Mouse (Mus musculus) Patski (cell line): Measurements from ENCODE around the gene Fsip1. TPM values are rescaled to one million over a fixed set of nuclear protein-coding genes. Genes with fewer than 3 reads are reported as not detected.

Experiments
- ATAC-seq: fragments of 100-300 bp; one replicate; pipeline ENCODE4 v1.8.0; 2021
- CTCF ChIA-PET: fragments of 350-600 bp; sonication (Branson Sonifier 250); formaldehyde crosslinking; loops from one replicate; lab custom pipeline; 2022; ENCODE audit warnings: inconsistent platforms; lab: Charles Lee
- POLR2A ChIA-PET: fragments of 350-600 bp; sonication (Branson Sonifier 250); formaldehyde crosslinking; loops from one replicate; lab custom pipeline; 2022; ENCODE audit warnings: antibody characterized with exemption, inconsistent platforms; lab: Charles Lee
- DNase-seq: peaks from one replicate; pipeline ENCODE4 v3.0.0-alpha.2; 2011; ENCODE audit warnings: low read depth, low spot score
- H3K27me3 ChIP-seq: fragments of 371-371 bp; one replicate; pipeline ENCODE4 v1.5.1; 2021
- CTCF ChIP-seq: fragments of 100-300 bp; IDR thresholded peaks from one replicate; pipeline ENCODE4 v1.5.1; 2021
- in situ Hi-C: fragments of 300-500 bp; cut with MboI; formaldehyde crosslinking; loops from 3 replicates; pipeline ENCODE4 v1.11.1; 2018; ENCODE audit warnings: low pct_unique_long_range_greater_than_20kb, mixed read lengths
- polyA plus RNA-seq: library from polyadenylated mRNA; unstranded; gene quantifications from one replicate; pipeline ENCODE4 v1.2.3, GENCODE M21; 2021

The Fsip1 gene
- polyA plus RNA-seq, 1 experiment from 2014 or later = 0.99 TPM

DNA sequence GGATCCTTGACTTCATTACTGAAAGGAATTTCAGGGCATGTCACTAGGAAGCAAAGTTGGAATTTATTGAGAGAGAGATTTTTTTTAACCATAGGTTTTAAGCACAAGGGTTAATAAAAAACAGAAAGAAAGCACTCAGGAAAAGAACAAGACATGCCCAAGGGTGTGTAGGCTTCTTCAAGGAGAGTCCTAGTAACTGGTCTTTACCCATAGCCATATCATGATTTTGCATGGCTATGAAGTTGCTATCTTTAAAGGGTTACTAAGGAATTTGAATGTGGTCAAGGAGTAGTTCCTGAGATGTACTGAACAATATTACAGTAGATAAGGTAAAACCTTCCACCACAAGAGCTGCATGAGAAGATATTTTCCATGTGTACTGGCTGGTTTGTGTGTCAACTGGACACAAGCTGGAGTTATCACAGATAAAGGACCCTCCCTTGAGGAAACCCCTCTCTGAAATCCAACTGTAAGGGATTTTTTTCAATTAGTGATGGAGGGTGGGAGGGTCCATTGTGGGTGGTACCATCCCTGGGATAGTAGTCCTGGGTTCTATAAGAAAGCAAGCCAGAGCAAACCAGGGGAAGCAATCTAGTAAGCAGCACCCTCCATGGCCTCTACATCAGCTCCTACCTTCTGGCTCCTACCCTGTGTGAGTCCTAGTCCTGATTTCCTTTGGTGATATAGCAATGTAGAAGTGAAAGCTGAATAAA lies 76.7 kb downstream of the Fsip1 start:
- no peaks in the 10 kb centered on the region for H3K27me3 ChIP-seq
- TF ChIP-seq CTCF = no peak
- ATAC-seq = no peak
- in situ Hi-C loops = no loop called here
- POLR2A ChIA-PET = interaction anchor here (1.0 to 1.8 kb wide), 5 partner anchors 23 to 64 kb away, joined by 3 to 5 read pairs (median 4); no protein-coding TSS in a partner anchor
- CTCF ChIA-PET = interaction anchor here (2.7 kb wide), 1 partner anchor 20 kb away, joined by 10 read pairs; no protein-coding TSS in a partner anchor
- DNase-seq = no peak

DNA sequence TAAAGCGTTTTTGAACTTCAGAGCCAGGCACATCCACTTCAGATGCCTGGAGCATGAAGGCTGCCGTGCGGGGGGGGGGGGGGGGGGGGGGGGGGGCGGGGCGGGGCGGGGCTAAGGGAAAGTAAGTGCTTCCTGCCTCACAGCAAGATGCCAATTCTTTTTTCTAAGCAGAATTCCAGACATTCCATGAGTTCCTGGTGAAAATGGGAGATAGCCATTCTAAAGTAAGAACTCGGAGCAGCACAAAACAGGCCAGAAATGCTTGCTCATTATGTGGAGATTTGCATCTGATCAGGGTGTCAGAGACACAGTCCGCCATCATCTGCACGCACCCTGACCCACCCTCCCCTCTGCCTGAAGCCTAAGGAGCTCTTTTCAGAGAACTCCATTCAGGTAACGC lies 77.3 kb downstream of the Fsip1 start:
- no peak for DNase-seq
- no peak for TF ChIP-seq CTCF
- ChIA-PET POLR2A (interaction anchor here (0.6 to 1.0 kb wide), 2 partner anchors 51 to 693 kb away, joined by 3 read pairs; no protein-coding TSS in a partner anchor), CTCF (interaction anchor here (2.7 kb wide), 1 partner anchor 20 kb away, joined by 10 read pairs; no protein-coding TSS in a partner anchor)
- in situ Hi-C loops = no loop called here
- H3K27me3 ChIP-seq = no peaks in the 10 kb centered on the region
- no peak for ATAC-seq

GRCm38 (mm10) chr2:118174558-118175383 lies 82.0 kb downstream of the Fsip1 start:
- DNase-seq (no peak), ATAC-seq (no peak)
- H3K27me3 ChIP-seq = no peaks in the 10 kb centered on the region
- no peak for TF ChIP-seq CTCF
- CTCF ChIA-PET = no interaction called here
- in situ Hi-C loops = no loop called here
- POLR2A ChIA-PET = no interaction called here

- H3K27me3 ChIP-seq = no peaks in the 10 kb centered on the region
- no peak for TF ChIP-seq CTCF
- CTCF ChIA-PET = interaction anchor here (4.4 kb wide), 1 partner anchor 9 kb away, joined by 14 read pairs; no protein-coding TSS in a partner anchor
- no peak for DNase-seq
- in situ Hi-C loops = no loop called here
- ATAC-seq = no peak
- POLR2A ChIA-PET = no interaction called here
These were observed 88.5 kb downstream of the Fsip1 start for GRCm38 (mm10) chr2:118168225-118168624.

DNA sequence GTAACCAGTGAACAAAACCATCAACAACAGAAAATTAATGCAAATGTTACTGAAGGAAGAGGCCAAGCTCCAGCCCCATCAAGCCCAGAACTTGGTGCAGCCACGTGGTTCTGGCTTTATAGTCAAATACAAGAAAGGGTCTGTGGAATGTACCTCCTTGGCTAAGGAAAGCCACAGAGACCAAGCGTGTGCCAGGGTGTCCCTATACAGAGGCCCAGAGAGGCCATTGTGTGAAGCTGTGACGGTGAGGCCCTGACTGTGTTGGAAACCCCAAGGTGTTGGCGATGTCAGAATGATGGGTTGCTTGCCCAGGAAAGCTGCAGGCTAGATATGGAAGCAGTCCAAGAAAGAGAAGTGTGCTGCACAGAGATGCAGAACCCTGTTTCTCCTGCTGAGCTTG lies 89.0 kb downstream of the Fsip1 start:
- no peak for ATAC-seq
- no peak for DNase-seq

GRCm38 (mm10) chr2:118165691-118166090 lies 91.1 kb downstream of the Fsip1 start:
- no peak for ATAC-seq
- H3K27me3 ChIP-seq = no peaks in the 10 kb centered on the region
- no peak for DNase-seq
- CTCF ChIA-PET = no interaction called here
- no peak for TF ChIP-seq CTCF
- in situ Hi-C loops = no loop called here
- POLR2A ChIA-PET = no interaction called here

More for the DNA sequence above, 89.0 kb downstream of the Fsip1 start:
- ChIA-PET POLR2A (no interaction called here), CTCF (interaction anchor here (4.4 kb wide), 1 partner anchor 8 kb away, joined by 14 read pairs; no protein-coding TSS in a partner anchor)
- in situ Hi-C loops = no loop called here
- no peaks in the 10 kb centered on the region for H3K27me3 ChIP-seq
- no peak for TF ChIP-seq CTCF

DNA sequence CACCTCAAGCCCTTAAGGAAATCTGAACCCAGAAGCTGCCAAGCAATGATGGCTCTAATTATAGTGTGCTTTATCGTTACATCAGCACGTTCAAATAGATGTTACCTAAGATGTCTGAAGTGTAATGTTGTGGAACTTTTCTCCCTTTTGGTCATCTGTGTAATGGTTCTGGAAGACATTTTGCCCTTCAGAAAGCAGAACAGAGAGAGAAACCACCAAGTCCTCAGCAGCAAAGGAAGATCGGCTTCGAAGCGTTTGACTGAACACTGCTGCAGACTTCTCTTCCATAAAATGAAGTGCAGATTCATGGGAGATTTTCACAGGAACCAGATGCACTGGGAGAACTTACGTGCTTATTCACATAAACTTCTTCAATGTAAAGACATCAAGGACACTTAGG lies 92.6 kb downstream of the Fsip1 start:
- in situ Hi-C loops = no loop called here
- ChIA-PET CTCF (no interaction called here), POLR2A (no interaction called here)
- H3K27me3 ChIP-seq = no peaks in the 10 kb centered on the region
- TF ChIP-seq CTCF = no peak
- no peak for ATAC-seq
- DNase-seq = no peak

DNA sequence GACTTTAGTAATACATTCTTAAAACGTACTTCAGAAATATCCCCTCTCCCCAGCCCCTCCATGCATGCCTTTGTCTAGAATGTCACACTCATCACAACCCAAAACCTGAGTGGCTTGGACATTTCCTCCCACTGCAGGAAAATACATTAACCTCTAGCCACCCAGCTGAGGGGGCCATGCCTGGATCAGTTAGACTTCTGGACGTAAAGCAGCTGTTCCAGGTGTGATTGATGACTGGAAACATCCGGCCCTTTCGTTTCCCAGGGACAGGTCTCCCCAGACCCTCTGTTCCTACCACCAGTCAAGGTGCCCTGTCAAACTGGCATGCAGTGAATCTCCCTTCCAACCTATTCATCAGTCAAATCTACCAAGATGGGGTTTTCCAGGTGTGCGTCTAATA lies 94.3 kb downstream of the Fsip1 start:
- in situ Hi-C loops = no loop called here
- CTCF ChIA-PET = interaction anchor here (1.1 kb wide), 1 partner anchor 37 kb away, joined by 4 read pairs; no protein-coding TSS in a partner anchor
- POLR2A ChIA-PET = no interaction called here
- H3K27me3 ChIP-seq = no peaks in the 10 kb centered on the region
- DNase-seq (no peak), ATAC-seq (no peak)
- TF ChIP-seq CTCF = no peak

- ATAC-seq = no peak
- H3K27me3 ChIP-seq = no peaks in the 10 kb centered on the region
- no peak for DNase-seq
- POLR2A ChIA-PET = no interaction called here
- CTCF ChIA-PET = interaction anchor here (1.0 to 3.3 kb wide), 3 partner anchors 9 to 25 kb away, joined by 3 to 14 read pairs (median 4); no protein-coding TSS in a partner anchor
- TF ChIP-seq CTCF = no peak
- in situ Hi-C loops = no loop called here
These were observed 95.8 kb downstream of the Fsip1 start for GRCm38 (mm10) chr2:118160991-118161390.

GRCm38 (mm10) chr2:118160547-118160946 lies 96.2 kb downstream of the Fsip1 start:
- DNase-seq (no peak), ATAC-seq (no peak)
- POLR2A ChIA-PET = no interaction called here
- in situ Hi-C loops = no loop called here
- TF ChIP-seq CTCF = no peak
- no peaks in the 10 kb centered on the region for H3K27me3 ChIP-seq
- CTCF ChIA-PET = interaction anchor here (1.0 to 3.3 kb wide), 3 partner anchors 9 to 25 kb away, joined by 3 to 14 read pairs (median 4); no protein-coding TSS in a partner anchor
